Mouse (Mus musculus) CH12.LX (cell line): ENCODE data around the gene Spen. TPM values are rescaled to one million over a fixed set of nuclear protein-coding genes. Genes with fewer than 3 reads are reported as not detected.
A peak's percentile ranks its signal among the peaks of the same experiment; 100 is the strongest.

Source experiments
- DNase-seq: peaks from one replicate; pipeline ENCODE4 v3.0.0-alpha.2; 2013; ENCODE audit errors: extremely low read depth
- H3K27ac ChIP-seq: 2 replicates; pipeline ENCODE4 v1.5.1; 2012; ENCODE audit warnings: low read depth, mild to moderate bottlenecking, control low read depth, moderate library complexity; ENCODE audit not compliant: insufficient read depth
- H3K27me3 ChIP-seq: replicated peaks from 2 replicates; pipeline ENCODE3; 2012; ENCODE audit warnings: inconsistent platforms
- H3K36me3 ChIP-seq, 2 experiments: replicated peaks in 1 of 2; 2 replicates each; pipeline versions ENCODE3 to v1.6.1; 2012; ENCODE audit warnings: inconsistent platforms in 1 of 2, low read length in 1 of 2, mild to moderate bottlenecking in 1 of 2, mixed read lengths in 1 of 2, moderate library complexity in 1 of 2; ENCODE audit not compliant: control insufficient read depth in 1 of 2, insufficient read depth in 1 of 2
- H3K4me1 ChIP-seq, 2 experiments: 2 replicates each; pipeline ENCODE4 v1.6.1; 2012; ENCODE audit warnings: inconsistent platforms in 1 of 2, moderate library complexity in 1 of 2; ENCODE audit not compliant: insufficient read depth in 2 of 2, control insufficient read depth in 1 of 2
- H3K4me2 ChIP-seq: 2 replicates; pipeline ENCODE4 v1.6.1; 2012; ENCODE audit warnings: low read depth, mild to moderate bottlenecking, control low read depth; ENCODE audit not compliant: poor library complexity, insufficient read depth, severe bottlenecking
- H3K4me3 ChIP-seq, 3 experiments: fragments of 150-350 bp in 1 of 3; sonication (generic) in 1 of 3; replicated peaks in 1 of 3; 2 replicates each; pipeline versions ENCODE3 to v1.5.1; 2011 to 2012; ENCODE audit warnings: low read depth in 2 of 3, low read length in 2 of 3, mild to moderate bottlenecking in 2 of 3, moderate library complexity in 2 of 3, control low read depth in 1 of 3, improper control_type of control experiment in 1 of 3, inconsistent platforms in 1 of 3, mixed read lengths in 1 of 3; ENCODE audit not compliant: poor library complexity in 1 of 3
- H3K79me2 ChIP-seq: replicated peaks from 2 replicates; pipeline ENCODE4 v1.6.1; 2012; ENCODE audit warnings: mild to moderate bottlenecking, moderate library complexity; ENCODE audit not compliant: control insufficient read depth, poor library complexity, insufficient read depth, severe bottlenecking; ENCODE audit errors: extremely low read depth
- H3K9ac ChIP-seq: 2 replicates; pipeline ENCODE4 v1.6.1; 2012; ENCODE audit warnings: low read depth, mild to moderate bottlenecking, control low read depth, moderate library complexity; ENCODE audit not compliant: insufficient read depth
- H3K9me3 ChIP-seq: replicated peaks from 2 replicates; pipeline ENCODE3; 2012; ENCODE audit warnings: low read length, inconsistent platforms, mixed read lengths
- CHD2 ChIP-seq: IDR thresholded peaks from 2 replicates; pipeline ENCODE4 v1.6.1; 2011; ENCODE audit warnings: low read length, improper control_type of control experiment
- CTCF ChIP-seq, 2 experiments: IDR thresholded peaks in 1 of 2; conservative IDR thresholded peaks in 1 of 2; 2 replicates each; pipeline ENCODE4 v1.5.1; 2011 to 2012; ENCODE audit warnings: low read depth in 2 of 2, low read length in 2 of 2, improper control_type of control experiment in 1 of 2, inconsistent platforms in 1 of 2, mild to moderate bottlenecking in 1 of 2, moderate library complexity in 1 of 2
- ELF1 ChIP-seq: IDR thresholded peaks from 2 replicates; pipeline ENCODE4 v1.6.1; 2014; ENCODE audit warnings: low read depth, mild to moderate bottlenecking, inconsistent platforms, low read length, improper control_type of control experiment
- MAZ ChIP-seq: IDR thresholded peaks from 2 replicates; pipeline ENCODE4 v1.6.1; 2012; ENCODE audit warnings: low read depth, mild to moderate bottlenecking, inconsistent platforms, low read length, improper control_type of control experiment, moderate library complexity
- MXI1 ChIP-seq: IDR thresholded peaks from 2 replicates; pipeline ENCODE4 v1.6.1; 2011; ENCODE audit warnings: mild to moderate bottlenecking, low read depth, low read length, improper control_type of control experiment
- NELFE ChIP-seq: IDR thresholded peaks from 2 replicates; pipeline ENCODE4 v1.6.1; 2011; ENCODE audit warnings: low read depth, low read length, improper control_type of control experiment
- NRF1 ChIP-seq: IDR thresholded peaks from 2 replicates; pipeline ENCODE4 v1.6.1; 2014; ENCODE audit warnings: low read depth, mild to moderate bottlenecking, inconsistent platforms, low read length, improper control_type of control experiment, moderate library complexity
- POLR2AphosphoS2 ChIP-seq: IDR thresholded peaks from 2 replicates; pipeline ENCODE4 v1.6.1; 2011; ENCODE audit warnings: low read depth, low read length, improper control_type of control experiment
- RAD21 ChIP-seq: IDR thresholded peaks from 2 replicates; pipeline ENCODE4 v1.6.1; 2011; ENCODE audit warnings: low read depth, mild to moderate bottlenecking, low read length, improper control_type of control experiment, moderate library complexity
- SIN3A ChIP-seq: IDR thresholded peaks from 2 replicates; pipeline ENCODE4 v1.6.1; 2012; ENCODE audit warnings: low read length, improper control_type of control experiment, inconsistent platforms
- SMC3 ChIP-seq: IDR thresholded peaks from 2 replicates; pipeline ENCODE4 v1.6.1; 2011; ENCODE audit warnings: low read depth, low read length, improper control_type of control experiment
- ZKSCAN1 ChIP-seq: IDR thresholded peaks from 2 replicates; pipeline ENCODE4 v1.6.1; 2012; ENCODE audit warnings: low read depth, inconsistent platforms, low read length, improper control_type of control experiment, borderline replicate concordance
- ZNF384 ChIP-seq: IDR thresholded peaks from 2 replicates; pipeline ENCODE4 v1.6.1; 2012; ENCODE audit warnings: low read depth, low read length, improper control_type of control experiment, inconsistent platforms
- dilution Hi-C: fragments of 300-500 bp; cut with MboI; formaldehyde crosslinking; loops from 2 replicates; pipeline ENCODE4 v1.14.3; 2020; ENCODE audit warnings: low sequenced_read_pairs; ENCODE audit not compliant: extremely low pct_unique_long_range_greater_than_20kb, extremely low pct_ligation_motif_present
- in situ Hi-C: fragments of 300-500 bp; cut with MboI; formaldehyde crosslinking; loops from 3 replicates; pipeline ENCODE4 v1.14.3; 2019; ENCODE audit warnings: low sequenced_read_pairs, low pct_ligation_motif_present, low pct_unique_long_range_greater_than_20kb, mixed read lengths
- polyA plus RNA-seq: library from polyadenylated mRNA; unstranded; fragments of >175 nt; gene quantifications from 2 replicates; pipeline ENCODE4 v1.2.1, GENCODE M21; 2012; ENCODE audit warnings: low read depth; ENCODE audit not compliant: insufficient read length
- total RNA-seq, 2 experiments: library from RNA; depleted of rRNA; stranded (reverse); fragments of 300-350 nt in 1 of 2; fragments of >200 nt in 1 of 2; gene quantifications; 2 replicates each; pipeline ENCODE4 v1.2.3; 2012 to 2014

Gene Spen
- total and polyA plus RNA-seq, 3 experiments, result 4.0 to 21.6 (median 10.2) TPM

- Histone ChIP-seq H3K27me3 (no peaks in the 10 kb centered on the region), H3K4me2 (peak overlapping the region; percentile 38), H3K9me3 (no peaks in the 10 kb centered on the region), H3K27ac (no peak overlapping the region), H3K79me2 (peaks cover 58% of the 10 kb centered on the region), H3K36me3 (peaks cover 0 to 9% of the 10 kb centered on the region in 2 experiments), H3K4me3 (peak overlapping the region in 1 of 3 experiments; percentile 67), H3K9ac (no peak overlapping the region; the same call in 1 of the 2 replicates), H3K4me1 (peaks cover 3 to 31% of the 10 kb centered on the region in 2 experiments; a peak in 3 of 4 replicates)
- DNase-seq, result no peak
- dilution Hi-C loops (no loop called here), in situ Hi-C loops (no loop called here)
- TF ChIP-seq CTCF (conservative IDR thresholded peaks at IDR 0.05 in 1 of 2, IDR thresholded peaks at IDR 0.05 in 1 of 2; ENCODE audit: low read depth in 2 of 2, low read length in 2 of 2) (peak in 1 of 2 experiments; percentile 73; a peak in 2 of 4 replicates), MAZ (0 out of 2 replicates have a peak, but pooled peaks have one; percentile 57), RAD21 (peak; percentile 37), ELF1 (no peak), ZKSCAN1 (no peak), SIN3A (0 out of 2 replicates have a peak, but pooled peaks have one; percentile 36), SMC3 (peak; percentile 69), MXI1 (0 out of 2 replicates have a peak, but pooled peaks have one; percentile 27)
Measured at GRCm38 (mm10) chr4:141534947-141535680, 3.3 kb downstream of the Spen start.

- H3K27ac ChIP-seq, result no peak overlapping the region
- TF ChIP-seq NRF1 (no peak), CHD2 (no peak), SIN3A (no peak), MXI1 (no peak), NELFE (no peak), ZNF384 (no peak), ELF1 (no peak), POLR2AphosphoS2 (no peak)
- H3K9me3 ChIP-seq, result no peaks in the 10 kb centered on the region
- in situ Hi-C loops (no loop called here), dilution Hi-C loops (no loop called here)
- H3K36me3 ChIP-seq, result peaks cover 3 to 22% of the 10 kb centered on the region in 2 experiments
- H3K27me3 ChIP-seq, result no peaks in the 10 kb centered on the region
- H3K4me2 ChIP-seq, result no peak overlapping the region
- peaks cover 67% of the 10 kb centered on the region for H3K79me2 ChIP-seq
- no peak for DNase-seq
- H3K4me3 ChIP-seq, result no peak overlapping the region
- H3K4me1 ChIP-seq, result peaks cover 0 to 21% of the 10 kb centered on the region in 2 experiments; a peak in 3 of 4 replicates
- no peak overlapping the region for H3K9ac ChIP-seq
Measured at GRCm38 (mm10) chr4:141530979-141531378, 7.4 kb downstream of the Spen start.
